Mouse (Mus musculus): Measurements from ENCODE around the gene Nme8. TPM values are rescaled to one million over a fixed set of nuclear protein-coding genes. Genes with fewer than 3 reads are reported as not detected.

Gene Nme8
- total and polyA plus RNA-seq, 2 experiments from 2014 or later, result 0.17 TPM; not detected in 1

GRCm38 (mm10) chr13:19595141-19595540 lies 102.5 kb downstream of the Nme8 start:
- Histone ChIP-seq H3K36me3 (ENCODE audit: insufficient read depth, low read length) (0 out of 2 replicates have a peak, but pooled peaks cover 5% of the 10 kb centered on the region), H3K4me3 (ENCODE audit: low read depth, low read length) (no peak overlapping the region), H3K4me2 (ENCODE audit: low read depth, low read length, poor library complexity, severe bottlenecking) (no peak overlapping the region), H3K27ac (ENCODE audit: low read depth, low read length) (no peak overlapping the region), H3K27me3 (ENCODE audit: insufficient read depth, low read length) (no peaks in the 10 kb centered on the region), H3K4me1 (ENCODE audit: insufficient read depth, low read length) (no peaks in the 10 kb centered on the region), H3K9ac (replicated peaks; ENCODE audit: low read length, poor library complexity, severe bottlenecking) (no peak overlapping the region), H3K9me3 (ENCODE audit: low read length) (no peaks in the 10 kb centered on the region)
- DNase-seq (ENCODE audit: low spot score), result no peak
- no peak for TF ChIP-seq CTCF (IDR thresholded peaks at IDR 0.05)
- WGBS, result 97% methylated on average over 1 of the region's 1 CpGs
- no peak for ATAC-seq (ENCODE audit: low FRiP score)

Other genes starting within 250 kb of the Nme8 start
- gene Epdr1, start 77.9 kb downstream of the Nme8 start, total RNA-seq (2014; rRNA removed), result 29.1 and 31.6 TPM in 2 replicates
- 32.9 and 33.5 TPM in 2 replicates for gene Epdr1, start 77.9 kb downstream of the Nme8 start, polyA plus RNA-seq (2015; fragmentation: Nextera tagmentation; extraction: Ambion mirVana)
- gene Sfrp4, start 74.7 kb downstream of the Nme8 start, total RNA-seq (2014; rRNA removed), result 1.6 and 6.5 TPM in 2 replicates
- 2.7 and 3.5 TPM in 2 replicates for gene Sfrp4, start 74.7 kb downstream of the Nme8 start, polyA plus RNA-seq (2015; fragmentation: Nextera tagmentation; extraction: Ambion mirVana)
- gene Gpr141, start 126.5 kb upstream of the Nme8 start, total RNA-seq (2014; rRNA removed), result 0.99 and 5.3 TPM in 2 replicates
- 0.09 and 0.10 TPM in 2 replicates for gene Gpr141, start 126.5 kb upstream of the Nme8 start, polyA plus RNA-seq (2015; fragmentation: Nextera tagmentation; extraction: Ambion mirVana)

Data from midbrain, postnatal 0 days (tissue).